Mouse (Mus musculus): Measurements from ENCODE around the gene Gm38394. TPM values are rescaled to one million over a fixed set of nuclear protein-coding genes. Genes with fewer than 3 reads are reported as not detected.

The Gm38394 gene
- total RNA-seq, 4 experiments from 2014 or later = 11.2 to 15.3 (median 13.6) TPM

- no peak for DNase-seq (ENCODE audit: low spot score)
Observed at GRCm38 (mm10) chr1:133664203-133664970, 3.3 kb upstream of the Gm38394 start.

- no peak for DNase-seq (ENCODE audit: low spot score)
Observed at GRCm38 (mm10) chr1:133663427-133663826, 2.3 kb upstream of the Gm38394 start.

- DNase-seq (ENCODE audit: low spot score) = no peak
Observed at GRCm38 (mm10) chr1:133662941-133663340, 1.8 kb upstream of the Gm38394 start.

GRCm38 (mm10) chr1:133660466-133661202, 484 bp downstream of the Gm38394 start, which contains the start of gene Zbed6:
Zbed6 (minus strand) TSS chr1:133660885.
- peak; percentile 65 for DNase-seq (ENCODE audit: low spot score)

- no peak for DNase-seq (ENCODE audit: low spot score)
Observed at GRCm38 (mm10) chr1:133658878-133659277, 2.2 kb downstream of the Gm38394 start.

GRCm38 (mm10) chr1:133656811-133657210, 4.3 kb downstream of the Gm38394 start:
- no peak for DNase-seq (ENCODE audit: low spot score)

- no peak for DNase-seq (ENCODE audit: low spot score)
Observed at GRCm38 (mm10) chr1:133653033-133653432, 8.1 kb downstream of the Gm38394 start.

- DNase-seq (ENCODE audit: low spot score) = no peak
Observed at GRCm38 (mm10) chr1:133650288-133651055, 10.6 kb downstream of the Gm38394 start.

GRCm38 (mm10) chr1:133645652-133646051, 15.5 kb downstream of the Gm38394 start:
- no peak for DNase-seq (ENCODE audit: low spot score)

GRCm38 (mm10) chr1:133641163-133641562, 20.0 kb downstream of the Gm38394 start:
- no peak for DNase-seq (ENCODE audit: low spot score)

- DNase-seq (ENCODE audit: low spot score) = no peak
Observed at GRCm38 (mm10) chr1:133638517-133638916, 22.6 kb downstream of the Gm38394 start.

- no peak for DNase-seq (ENCODE audit: low spot score)
Observed at GRCm38 (mm10) chr1:133632168-133632567, 28.9 kb downstream of the Gm38394 start.

- DNase-seq (ENCODE audit: low spot score) = no peak
Observed at GRCm38 (mm10) chr1:133625052-133625451, 36.1 kb downstream of the Gm38394 start.

- DNase-seq (ENCODE audit: low spot score) = no peak
Observed at GRCm38 (mm10) chr1:133618311-133618710, 42.8 kb downstream of the Gm38394 start.

GRCm38 (mm10) chr1:133617908-133618307, 43.2 kb downstream of the Gm38394 start:
- no peak for DNase-seq (ENCODE audit: low spot score)

GRCm38 (mm10) chr1:133613817-133614216, 47.3 kb downstream of the Gm38394 start:
- no peak for DNase-seq (ENCODE audit: low spot score)

- DNase-seq (ENCODE audit: low spot score) = no peak
Observed at GRCm38 (mm10) chr1:133611436-133611835, 49.7 kb downstream of the Gm38394 start.

- no peak for DNase-seq (ENCODE audit: low spot score)
Observed at GRCm38 (mm10) chr1:133610601-133611000, 50.5 kb downstream of the Gm38394 start.

- DNase-seq (ENCODE audit: low spot score) = peak; percentile 94
Observed at GRCm38 (mm10) chr1:133609771-133610502, 51.2 kb downstream of the Gm38394 start, which contains the start of gene Snrpe. Snrpe (minus strand) TSS chr1:133610291.

- no peak for DNase-seq (ENCODE audit: low spot score)
Observed at GRCm38 (mm10) chr1:133603174-133603573, 57.9 kb downstream of the Gm38394 start.

GRCm38 (mm10) chr1:133596298-133597007, 64.7 kb downstream of the Gm38394 start:
- no peak for DNase-seq (ENCODE audit: low spot score)
